Mouse (Mus musculus) hindbrain, embryonic 11.5 days (tissue): Measurements from ENCODE around the gene Foxp4. TPM values are rescaled to one million over a fixed set of nuclear protein-coding genes. Genes with fewer than 3 reads are reported as not detected.

Experiments
- ATAC-seq: fragments of 200-750 bp; cut with Nextera tagmentation; 2 replicates; pipeline ENCODE4 v1.8.0; 2017; ENCODE audit warnings: mild to moderate bottlenecking, moderate TSS enrichment, moderate library complexity; ENCODE audit not compliant: low FRiP score
- DNase-seq: peaks from one replicate; pipeline ENCODE4 v3.0.0-alpha.2; 2015; ENCODE audit warnings: low spot score
- H3K27ac ChIP-seq: fragments of 300-500 bp; sonication (generic); 2 replicates; pipeline ENCODE4 v1.5.1; 2014; ENCODE audit warnings: mild to moderate bottlenecking, low read depth, low read length
- H3K27me3 ChIP-seq: fragments of 300-500 bp; sonication (generic); 2 replicates; pipeline ENCODE4 v1.6.1; 2014; ENCODE audit warnings: mild to moderate bottlenecking, low read length, moderate library complexity, mixed read lengths; ENCODE audit not compliant: control insufficient read depth, insufficient read depth
- H3K36me3 ChIP-seq: fragments of 300-500 bp; sonication (generic); 2 replicates; pipeline ENCODE4 v1.6.1; 2014; ENCODE audit warnings: mild to moderate bottlenecking, low read length, moderate library complexity, mixed read lengths; ENCODE audit not compliant: control insufficient read depth, insufficient read depth
- H3K4me1 ChIP-seq: fragments of 300-500 bp; sonication (generic); replicated peaks from 2 replicates; pipeline ENCODE4 v1.6.1; 2014; ENCODE audit warnings: low read length, mixed read lengths; ENCODE audit not compliant: control insufficient read depth, insufficient read depth
- H3K4me2 ChIP-seq: fragments of 300-500 bp; sonication (generic); replicated peaks from 2 replicates; pipeline ENCODE4 v1.6.1; 2014; ENCODE audit warnings: mild to moderate bottlenecking, low read depth, low read length
- H3K4me3 ChIP-seq: fragments of 300-500 bp; sonication (generic); 2 replicates; pipeline ENCODE4 v1.5.1; 2014; ENCODE audit warnings: low read depth, low read length
- H3K9ac ChIP-seq: fragments of 300-500 bp; sonication (generic); 2 replicates; pipeline ENCODE4 v1.6.1; 2014; ENCODE audit warnings: low read depth, low read length
- H3K9me3 ChIP-seq: fragments of 300-500 bp; sonication (generic); 2 replicates; pipeline ENCODE4 v1.6.1; 2016; ENCODE audit warnings: low read length; ENCODE audit not compliant: control insufficient read depth
- WGBS: fragments of 180-500 bp; shearing (Covaris S2); extraction: QIAGEN DNeasy Blood & Tissue Kit; methylation state at CpG from one replicate; pipeline ENCODE4 v1.1.7; 2014; 5-methylcytosine and 5-hydroxymethylcytosine counted together
- polyA plus RNA-seq: library from polyadenylated mRNA; unstranded; fragments of >200 nt; fragmentation: Nextera tagmentation; extraction: Ambion mirVana; gene quantifications from 2 replicates; pipeline ENCODE4 v1.2.1, GENCODE M21; 2014

The Foxp4 gene
- polyA plus RNA-seq, 1 experiment from 2014 or later, result 28.4 TPM

- under 1% methylated on average over 28 of the region's 28 CpGs for WGBS
- ATAC-seq, result no peak
Observed at GRCm38 (mm10) chr17:47923011-47923677, 1.3 kb downstream of the Foxp4 start.

GRCm38 (mm10) chr17:47922579-47922978 lies 1.9 kb downstream of the Foxp4 start:
- ATAC-seq (no peak), DNase-seq (peak; percentile 44)
- Histone ChIP-seq H3K4me2 (peak overlapping the region; percentile 81), H3K36me3 (no peaks in the 10 kb centered on the region), H3K27me3 (0 out of 2 replicates have a peak, but pooled peaks cover 2% of the 10 kb centered on the region), H3K9me3 (no peaks in the 10 kb centered on the region), H3K27ac (no peak overlapping the region), H3K4me1 (peaks cover 10% of the 10 kb centered on the region), H3K9ac (peak overlapping the region; percentile 95), H3K4me3 (peak overlapping the region; percentile 85)
- under 1% methylated on average over 21 of the region's 24 CpGs for WGBS

More at GRCm38 (mm10) chr17:47923011-47923677, 1.3 kb downstream of the Foxp4 start:
- Histone ChIP-seq H3K4me2 (peak overlapping the region; percentile 81), H3K36me3 (no peaks in the 10 kb centered on the region), H3K27me3 (0 out of 2 replicates have a peak, but pooled peaks cover 2% of the 10 kb centered on the region), H3K27ac (peak overlapping the region; percentile 96), H3K4me3 (peak overlapping the region; percentile 85), H3K4me1 (peaks cover 10% of the 10 kb centered on the region), H3K9ac (peak overlapping the region; percentile 95), H3K9me3 (no peaks in the 10 kb centered on the region)
- DNase-seq, result peak; percentile 71

GRCm38 (mm10) chr17:47922116-47922515 lies 2.3 kb downstream of the Foxp4 start:
- Histone ChIP-seq H3K27me3 (0 out of 2 replicates have a peak, but pooled peaks cover 2% of the 10 kb centered on the region), H3K4me1 (peaks cover 10% of the 10 kb centered on the region), H3K27ac (no peak overlapping the region), H3K36me3 (no peaks in the 10 kb centered on the region), H3K4me3 (peak overlapping the region; percentile 85), H3K4me2 (peak overlapping the region; percentile 81), H3K9me3 (no peaks in the 10 kb centered on the region), H3K9ac (peak overlapping the region; percentile 95)
- under 1% methylated on average over 21 of the region's 21 CpGs for WGBS
- DNase-seq, result peak; percentile 45
- no peak for ATAC-seq

- ATAC-seq (no peak), DNase-seq (no peak)
- Histone ChIP-seq H3K27ac (no peak overlapping the region), H3K4me1 (peaks cover 10% of the 10 kb centered on the region), H3K4me2 (peak overlapping the region; percentile 81), H3K36me3 (no peaks in the 10 kb centered on the region), H3K9ac (peak overlapping the region; percentile 95), H3K9me3 (no peaks in the 10 kb centered on the region), H3K4me3 (peak overlapping the region; percentile 85), H3K27me3 (0 out of 2 replicates have a peak, but pooled peaks cover 2% of the 10 kb centered on the region)
- WGBS, result 26% methylated on average over 4 of the region's 4 CpGs
Observed at GRCm38 (mm10) chr17:47921136-47921665, 3.2 kb downstream of the Foxp4 start.

GRCm38 (mm10) chr17:47919826-47920225 lies 4.6 kb downstream of the Foxp4 start:
- Histone ChIP-seq H3K9ac (no peak overlapping the region), H3K4me1 (peaks cover 14% of the 10 kb centered on the region), H3K4me2 (no peak overlapping the region), H3K9me3 (no peaks in the 10 kb centered on the region), H3K27ac (no peak overlapping the region), H3K36me3 (no peaks in the 10 kb centered on the region), H3K4me3 (no peak overlapping the region), H3K27me3 (0 out of 2 replicates have a peak, but pooled peaks cover 2% of the 10 kb centered on the region)
- ATAC-seq, result no peak
- WGBS, result 21% methylated on average over 5 of the region's 5 CpGs
- no peak for DNase-seq

- ATAC-seq, result no peak
- Histone ChIP-seq H3K9me3 (no peaks in the 10 kb centered on the region), H3K4me1 (peaks cover 14% of the 10 kb centered on the region), H3K9ac (no peak overlapping the region), H3K4me3 (no peak overlapping the region), H3K27me3 (0 out of 2 replicates have a peak, but pooled peaks cover 2% of the 10 kb centered on the region), H3K27ac (no peak overlapping the region), H3K4me2 (no peak overlapping the region), H3K36me3 (no peaks in the 10 kb centered on the region)
- DNase-seq, result no peak
- WGBS, result 82% methylated on average over 5 of the region's 5 CpGs
Observed at GRCm38 (mm10) chr17:47917907-47918306, 6.5 kb downstream of the Foxp4 start.

GRCm38 (mm10) chr17:47917212-47917611 lies 7.2 kb downstream of the Foxp4 start:
- Histone ChIP-seq H3K4me2 (no peak overlapping the region), H3K4me1 (peaks cover 14% of the 10 kb centered on the region), H3K36me3 (no peaks in the 10 kb centered on the region), H3K9me3 (no peaks in the 10 kb centered on the region), H3K9ac (no peak overlapping the region), H3K4me3 (no peak overlapping the region), H3K27ac (no peak overlapping the region), H3K27me3 (0 out of 2 replicates have a peak, but pooled peaks cover 2% of the 10 kb centered on the region)
- DNase-seq (no peak), ATAC-seq (no peak)
- 86% methylated on average over 3 of the region's 3 CpGs for WGBS

GRCm38 (mm10) chr17:47914676-47915219 lies 9.7 kb downstream of the Foxp4 start:
- Histone ChIP-seq H3K27me3 (no peaks in the 10 kb centered on the region), H3K4me1 (peaks cover 8% of the 10 kb centered on the region; the same call in 1 of the 2 replicates)

More at GRCm38 (mm10) chr17:47914676-47915219, 9.7 kb downstream of the Foxp4 start:
- H3K9ac ChIP-seq, result no peak overlapping the region
- no peak overlapping the region for H3K4me2 ChIP-seq
- no peaks in the 10 kb centered on the region for H3K9me3 ChIP-seq
- 25% methylated on average over 9 of the region's 9 CpGs for WGBS
- H3K36me3 ChIP-seq, result no peaks in the 10 kb centered on the region
- peak; percentile 33; the same call in 1 of the 2 replicates for ATAC-seq
- no peak overlapping the region for H3K4me3 ChIP-seq
- H3K27ac ChIP-seq, result no peak overlapping the region
- no peak for DNase-seq
